Mouse (Mus musculus): ENCODE results near the gene Lmbr1l. TPM values are rescaled to one million over a fixed set of nuclear protein-coding genes. Genes with fewer than 3 reads are reported as not detected.

The Lmbr1l gene
- polyA plus RNA-seq, 1 experiment from 2014 or later: 11.6 TPM

- no peak overlapping the region for H3K9ac ChIP-seq (ENCODE audit: low read depth, low read length)
- peaks cover 97% of the 10 kb centered on the region for H3K36me3 ChIP-seq (ENCODE audit: insufficient read depth, low read length)
- no peaks in the 10 kb centered on the region for H3K4me1 ChIP-seq (replicated peaks; ENCODE audit: insufficient read depth, low read length)
- WGBS: 66% methylated on average over 9 of the region's 9 CpGs
- H3K9me3 ChIP-seq (replicated peaks; ENCODE audit: low read length): no peaks in the 10 kb centered on the region
- DNase-seq (ENCODE audit: low spot score) (no peak), ATAC-seq (replicated peaks; ENCODE audit: low FRiP score, low read depth) (no peak)
- no peak for TF ChIP-seq CTCF (IDR thresholded peaks at IDR 0.05; ENCODE audit: low read depth)
- no peak overlapping the region for H3K27ac ChIP-seq
- H3K27me3 ChIP-seq (ENCODE audit: insufficient read depth, low read length): no peaks in the 10 kb centered on the region
- H3K4me2 ChIP-seq (ENCODE audit: low read length): no peak overlapping the region
- H3K4me3 ChIP-seq (replicated peaks; ENCODE audit: low read depth, low read length): no peak overlapping the region
Observed at GRCm38 (mm10) chr15:98859319-98860043, 58.5 kb downstream of the Lmbr1l start.

- 94% methylated on average over 16 of the region's 16 CpGs for WGBS
Observed at GRCm38 (mm10) chr15:98854214-98854613, 63.8 kb downstream of the Lmbr1l start.

More at GRCm38 (mm10) chr15:98854214-98854613, 63.8 kb downstream of the Lmbr1l start:
- Histone ChIP-seq H3K4me3 (replicated peaks; ENCODE audit: low read depth, low read length) (no peak overlapping the region), H3K36me3 (ENCODE audit: insufficient read depth, low read length) (peaks cover 95% of the 10 kb centered on the region), H3K4me2 (ENCODE audit: low read length) (no peak overlapping the region), H3K9ac (ENCODE audit: low read depth, low read length) (no peak overlapping the region), H3K4me1 (replicated peaks; ENCODE audit: insufficient read depth, low read length) (no peaks in the 10 kb centered on the region), H3K9me3 (replicated peaks; ENCODE audit: low read length) (no peaks in the 10 kb centered on the region), H3K27me3 (ENCODE audit: insufficient read depth, low read length) (no peaks in the 10 kb centered on the region), H3K27ac (no peak overlapping the region)
- TF ChIP-seq CTCF (IDR thresholded peaks at IDR 0.05; ENCODE audit: low read depth): no peak
- no peak for DNase-seq (ENCODE audit: low spot score)
- no peak for ATAC-seq (replicated peaks; ENCODE audit: low FRiP score, low read depth)

Other genes with a start within 250 kb of the Lmbr1l start
- gene Rnd1, start 240.8 kb downstream of the Lmbr1l start, polyA plus RNA-seq (2015; fragmentation: Nextera tagmentation; extraction: Ambion mirVana): 0.50 and 0.66 TPM in 2 replicates
- 0.74 and 0.75 TPM in 2 replicates for gene Ccdc65, start 210.0 kb downstream of the Lmbr1l start, polyA plus RNA-seq (2015; fragmentation: Nextera tagmentation; extraction: Ambion mirVana)
- gene Fkbp11, start 190.0 kb downstream of the Lmbr1l start, polyA plus RNA-seq (2015; fragmentation: Nextera tagmentation; extraction: Ambion mirVana): 34.4 and 34.6 TPM in 2 replicates
- 39.0 and 39.6 TPM in 2 replicates for gene Arf3, start 155.0 kb downstream of the Lmbr1l start, polyA plus RNA-seq (2015; fragmentation: Nextera tagmentation; extraction: Ambion mirVana)
- not detected in 2 replicates for gene Wnt10b, start 140.1 kb downstream of the Lmbr1l start, polyA plus RNA-seq (2015; fragmentation: Nextera tagmentation; extraction: Ambion mirVana)
- gene Wnt1, start 128.4 kb downstream of the Lmbr1l start, polyA plus RNA-seq (2015; fragmentation: Nextera tagmentation; extraction: Ambion mirVana): not detected in 2 replicates
- 4.4 and 6.1 TPM in 2 replicates for gene Ddn, start 108.7 kb downstream of the Lmbr1l start, polyA plus RNA-seq (2015; fragmentation: Nextera tagmentation; extraction: Ambion mirVana)
- gene Prkag1, start 86.7 kb downstream of the Lmbr1l start, polyA plus RNA-seq (2015; fragmentation: Nextera tagmentation; extraction: Ambion mirVana): 83.1 and 94.5 TPM in 2 replicates
- 6.4 and 8.3 TPM in 2 replicates for gene Kmt2d, start 47.0 kb downstream of the Lmbr1l start, polyA plus RNA-seq (2015; fragmentation: Nextera tagmentation; extraction: Ambion mirVana)
- gene Rhebl1, start 23.7 kb downstream of the Lmbr1l start, polyA plus RNA-seq (2015; fragmentation: Nextera tagmentation; extraction: Ambion mirVana): 15.4 and 15.7 TPM in 2 replicates
- 2.6 and 2.9 TPM in 2 replicates for gene Dhh, start 19.7 kb downstream of the Lmbr1l start, polyA plus RNA-seq (2015; fragmentation: Nextera tagmentation; extraction: Ambion mirVana)
- gene Tuba1b, start 16.3 kb upstream of the Lmbr1l start, polyA plus RNA-seq (2015; fragmentation: Nextera tagmentation; extraction: Ambion mirVana): 903 and 1,010 TPM in 2 replicates
- not detected in 2 replicates for gene Gm49450, start 35.3 kb upstream of the Lmbr1l start, polyA plus RNA-seq (2015; fragmentation: Nextera tagmentation; extraction: Ambion mirVana)
- 460 and 537 TPM in 2 replicates for gene Tuba1a, start 35.5 kb upstream of the Lmbr1l start, polyA plus RNA-seq (2015; fragmentation: Nextera tagmentation; extraction: Ambion mirVana)
- gene Tuba1c, start 111.7 kb upstream of the Lmbr1l start, polyA plus RNA-seq (2015; fragmentation: Nextera tagmentation; extraction: Ambion mirVana): 170 and 178 TPM in 2 replicates
- gene Prph, start 136.9 kb upstream of the Lmbr1l start, polyA plus RNA-seq (2015; fragmentation: Nextera tagmentation; extraction: Ambion mirVana): 0.26 and 0.82 TPM in 2 replicates
- gene Troap, start 156.3 kb upstream of the Lmbr1l start, polyA plus RNA-seq (2015; fragmentation: Nextera tagmentation; extraction: Ambion mirVana): 11.4 and 11.5 TPM in 2 replicates
- gene C1ql4, start 169.6 kb upstream of the Lmbr1l start, polyA plus RNA-seq (2015; fragmentation: Nextera tagmentation; extraction: Ambion mirVana): 1.3 TPM in 2 replicates
- gene Dnajc22, start 174.9 kb upstream of the Lmbr1l start, polyA plus RNA-seq (2015; fragmentation: Nextera tagmentation; extraction: Ambion mirVana): 8.8 TPM in 2 replicates
- gene Spats2, start 207.7 kb upstream of the Lmbr1l start, polyA plus RNA-seq (2015; fragmentation: Nextera tagmentation; extraction: Ambion mirVana): 33.5 and 34.6 TPM in 2 replicates